Mouse (Mus musculus): ENCODE measurements around the gene Fam135a.

- TF ChIP-seq CTCF (IDR thresholded peaks at IDR 0.05; ENCODE audit: low read depth, low read length): no peak
- no peak for TF ChIP-seq POLR2A (IDR thresholded peaks at IDR 0.05; ENCODE audit: extremely low read depth, insufficient read depth, low read length)
Observed at GRCm38 (mm10) chr1:24127866-24128265, 27.7 kb upstream of the Fam135a start.
